Mouse (Mus musculus): ENCODE data around the gene 4930402H24Rik.

Gene 4930402H24Rik

DNA sequence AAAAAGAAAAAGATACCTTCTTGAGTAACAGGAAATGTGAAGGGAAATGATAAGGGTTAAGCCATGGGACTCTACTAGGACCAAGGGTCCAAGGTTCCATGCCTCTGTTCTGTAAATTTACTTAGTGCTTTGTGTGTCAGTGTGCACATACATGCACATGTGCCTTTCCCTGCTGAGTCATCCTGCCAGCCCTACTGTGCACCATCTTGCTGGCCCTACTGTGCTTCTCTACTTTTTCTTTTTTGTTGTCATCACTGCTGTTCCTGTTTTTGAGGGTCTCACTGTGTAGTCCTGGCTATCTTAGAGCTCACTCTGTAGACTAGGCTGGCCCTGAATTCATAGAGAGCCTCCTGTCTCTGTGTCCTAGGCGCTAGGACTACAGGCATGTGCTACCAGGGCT, 178.5 kb downstream of the 4930402H24Rik start:
- no peak for DNase-seq

DNA sequence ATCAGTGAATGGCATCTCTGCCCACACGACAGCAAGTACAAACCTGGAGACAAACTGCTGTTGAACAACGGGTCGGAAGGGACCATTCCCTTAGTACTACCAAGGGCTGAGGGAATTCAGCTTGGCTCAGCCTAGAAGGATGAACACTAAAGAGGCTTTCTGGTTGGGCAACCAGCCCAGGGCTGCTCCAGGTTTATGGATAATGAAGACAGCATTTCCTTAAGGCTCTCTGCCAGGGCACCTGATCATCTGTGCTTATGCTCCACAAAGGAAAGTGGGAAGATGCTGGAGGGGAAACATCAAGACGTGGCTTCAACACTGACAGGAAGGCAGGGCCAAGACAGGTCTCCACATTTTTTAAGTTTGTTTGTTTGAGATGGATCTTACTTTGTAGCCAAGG, 181.8 kb downstream of the 4930402H24Rik start:
- no peak for DNase-seq

DNA sequence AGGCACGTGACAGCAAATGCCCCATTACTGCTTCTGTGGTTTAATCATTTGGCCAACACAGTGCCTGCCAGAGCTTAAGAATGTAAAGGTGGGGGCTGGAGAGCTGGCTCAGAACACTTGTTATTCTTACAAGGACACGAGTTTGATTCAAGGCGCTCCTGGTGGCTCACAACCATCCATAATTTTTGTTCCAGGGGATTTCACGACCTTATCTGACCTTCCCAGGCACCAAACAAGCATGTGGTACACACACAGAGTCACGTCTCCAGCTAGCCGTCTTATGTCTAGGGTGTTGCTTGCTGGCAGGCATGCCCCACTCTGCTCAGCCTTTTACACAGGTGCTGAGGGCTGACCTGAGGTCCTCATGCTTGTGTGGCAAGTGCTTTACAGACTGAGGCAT, 188.3 kb downstream of the 4930402H24Rik start:
- DNase-seq, result no peak

DNA sequence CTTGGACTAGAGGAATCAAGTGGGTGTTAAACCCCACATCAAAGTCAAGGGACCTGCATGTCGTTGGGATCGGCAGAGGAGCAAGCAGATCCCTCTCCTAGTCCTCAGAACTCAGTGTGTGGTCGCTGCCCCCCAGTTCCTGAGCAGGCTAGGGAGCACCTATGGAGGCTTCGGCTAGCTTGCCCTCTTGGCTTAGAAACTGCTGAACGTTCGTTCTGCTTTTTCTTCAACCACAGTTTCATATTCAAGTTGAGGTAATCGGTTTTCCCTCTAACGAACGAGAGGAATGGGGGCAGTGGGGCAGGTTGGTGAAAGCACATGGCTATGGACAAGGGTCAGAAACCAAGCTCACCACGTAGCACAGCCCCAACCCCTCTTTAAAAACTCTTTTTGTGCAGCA, 199.1 kb downstream of the 4930402H24Rik start:
- no peak for DNase-seq

DNA sequence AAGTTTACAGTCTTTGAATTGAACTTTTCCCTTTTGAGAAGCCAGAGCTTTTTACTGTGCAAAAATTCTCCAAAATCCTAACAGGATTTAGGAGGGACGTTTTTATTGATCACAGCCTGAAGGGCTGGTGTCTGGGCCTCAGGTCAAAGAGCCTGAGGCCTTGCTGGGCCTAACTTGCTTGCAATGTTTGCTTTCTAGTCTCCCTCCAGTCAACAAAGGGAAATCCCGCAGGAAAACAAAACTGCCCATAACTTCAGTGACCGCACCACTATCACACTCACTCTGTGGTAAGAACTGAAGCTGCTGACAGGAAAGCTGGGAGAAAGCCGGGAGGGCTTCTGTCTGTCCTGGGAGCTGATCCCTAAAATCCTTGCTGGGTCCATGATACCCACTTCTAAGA, 199.6 kb downstream of the 4930402H24Rik start:
- DNase-seq, result no peak

DNA sequence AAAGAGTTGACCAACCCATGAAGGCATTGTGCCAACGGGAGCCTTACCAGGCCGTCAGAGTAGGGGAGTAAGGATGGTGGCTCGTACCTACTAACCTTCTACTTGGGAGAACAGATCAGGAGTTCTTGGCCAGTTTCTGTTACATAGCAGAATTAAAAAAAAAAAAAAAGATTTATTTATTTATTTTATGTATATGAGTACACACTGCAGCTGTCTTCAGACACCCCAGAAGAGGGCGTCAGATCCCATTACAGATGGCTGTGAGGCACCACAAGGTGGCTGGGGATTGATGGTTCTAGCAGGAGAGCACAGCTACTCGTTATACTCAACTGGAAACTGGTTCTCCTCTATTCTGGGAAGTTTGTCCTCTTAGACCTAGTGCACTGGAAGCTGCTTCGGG, 201.0 kb downstream of the 4930402H24Rik start:
- DNase-seq, result no peak

DNA sequence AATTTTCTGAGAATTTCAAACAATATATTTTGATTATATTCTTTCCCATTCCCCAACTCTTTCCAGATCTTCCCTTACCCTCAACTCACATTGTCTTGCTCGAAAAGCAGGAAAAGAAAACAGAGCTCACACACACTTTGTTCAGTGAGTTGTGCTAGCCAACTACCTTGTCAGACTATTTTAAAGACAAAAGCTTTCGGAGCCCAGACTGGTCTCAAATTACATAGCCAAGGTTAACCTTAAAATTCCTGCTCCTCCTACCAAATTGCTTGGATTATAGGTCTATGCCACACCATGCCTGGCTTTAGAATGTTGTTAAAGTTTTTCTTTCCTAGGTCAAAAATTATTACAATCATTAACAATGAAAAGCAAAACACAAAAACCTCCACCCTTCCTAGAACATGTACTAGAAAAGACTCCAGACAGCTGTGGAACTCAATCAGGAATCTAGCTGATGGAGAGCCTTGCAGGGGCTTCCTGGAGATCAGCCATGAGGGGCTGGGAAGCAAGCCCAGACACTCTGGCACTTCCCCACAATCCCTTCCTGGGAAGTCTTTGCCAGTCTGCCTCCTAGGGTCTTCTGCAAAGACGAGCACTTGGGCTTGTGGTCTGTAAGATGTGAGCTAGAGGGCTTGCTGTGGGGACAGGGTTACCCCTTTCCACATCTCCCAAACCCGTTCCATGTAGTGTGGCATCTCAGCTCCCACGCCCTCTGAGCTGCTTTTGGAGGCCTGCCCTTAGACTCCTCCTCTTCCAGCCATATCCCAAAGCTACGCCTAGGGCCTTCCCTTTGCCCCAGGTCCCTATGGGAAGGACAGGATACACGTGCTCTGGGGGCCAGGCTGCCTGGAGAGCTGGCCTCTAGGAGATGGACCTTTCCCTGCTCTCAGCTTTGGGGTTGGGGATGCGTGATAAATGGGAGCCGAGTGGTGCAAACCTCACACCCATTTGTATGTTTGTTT, 201.9 kb downstream of the 4930402H24Rik start:
- peak; percentile 45 for DNase-seq

DNA sequence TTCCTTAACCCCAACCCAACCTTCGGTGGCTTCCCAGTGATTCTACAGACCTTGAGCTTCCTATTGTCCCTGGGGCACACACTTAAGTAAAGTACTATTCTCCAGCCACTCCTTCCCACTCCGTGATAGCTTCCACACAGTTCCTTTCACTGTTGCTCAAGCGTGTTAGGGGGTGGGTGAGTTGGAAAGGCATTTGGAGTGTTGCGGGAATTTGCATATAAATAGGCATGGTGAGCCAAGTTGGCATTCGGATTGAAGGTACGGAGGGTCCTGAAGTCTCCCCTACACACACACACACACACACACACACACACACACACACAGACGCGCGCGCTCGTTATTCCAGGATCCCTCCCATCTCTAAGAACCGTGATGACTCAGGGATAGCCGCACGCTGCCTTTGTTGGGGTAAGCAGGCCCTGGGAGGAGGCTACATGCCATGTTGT, 208.4 kb downstream of the 4930402H24Rik start:
- no peak for DNase-seq

DNA sequence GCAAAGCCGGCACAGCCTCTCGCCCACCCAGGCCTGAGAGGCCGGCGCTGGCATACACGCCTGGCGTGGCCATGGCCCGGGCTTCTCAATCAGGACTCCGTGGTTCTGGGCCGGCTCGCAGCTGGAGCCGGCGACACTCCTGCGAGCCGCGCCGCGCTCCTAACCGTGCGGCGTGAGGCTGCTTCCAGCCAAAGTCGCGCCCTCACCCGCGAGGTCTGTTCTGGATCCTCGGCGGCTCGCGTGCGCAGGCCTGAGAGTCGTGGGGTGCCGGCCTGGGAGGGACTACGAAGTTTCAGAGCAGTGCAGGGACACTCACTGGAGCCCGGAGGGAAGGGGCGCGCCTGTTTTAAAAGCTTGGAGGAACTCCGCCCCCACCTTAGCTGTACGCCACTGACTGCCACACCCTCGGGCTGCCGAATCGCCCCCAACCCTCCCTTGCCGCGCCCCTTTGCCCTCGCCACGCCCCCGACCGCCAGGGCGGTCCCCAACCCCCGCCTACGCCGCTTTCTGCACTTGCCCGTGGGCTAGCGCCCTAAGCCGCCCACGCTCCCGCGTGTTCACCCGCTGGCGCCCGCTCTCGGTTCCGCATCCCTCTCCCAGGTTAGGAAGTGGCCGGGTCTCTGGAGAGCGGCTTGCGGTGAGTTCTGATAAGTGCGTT, 208.9 kb downstream of the 4930402H24Rik start, which contains the start of gene Slc4a11:
Slc4a11 (minus strand) TSS at position 367 of the 658 bp plus-strand sequence.
- DNase-seq, result peak; percentile 24

DNA sequence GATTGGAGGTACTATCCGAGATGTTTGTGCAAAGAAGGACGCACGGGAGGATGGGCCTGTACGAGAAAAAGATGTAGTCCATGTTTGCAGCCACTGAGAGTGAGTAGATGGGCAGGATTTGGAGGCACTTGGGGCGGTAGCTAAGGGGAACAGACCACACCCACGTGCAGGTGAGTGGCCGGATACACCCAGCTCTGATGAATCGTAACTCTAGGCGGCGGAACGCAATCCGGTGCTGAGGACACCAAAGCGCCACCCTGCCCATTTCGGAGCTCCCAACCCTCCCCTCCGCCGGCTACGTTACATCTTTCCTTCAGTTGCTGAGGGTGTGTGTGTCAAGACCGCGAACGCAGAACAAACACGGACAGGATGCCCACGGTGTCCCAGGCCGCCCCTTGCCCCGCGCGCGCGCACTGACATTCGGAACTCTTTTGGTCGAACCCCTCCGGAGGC, 209.5 kb downstream of the 4930402H24Rik start:
- peak; percentile 21 for DNase-seq

DNA sequence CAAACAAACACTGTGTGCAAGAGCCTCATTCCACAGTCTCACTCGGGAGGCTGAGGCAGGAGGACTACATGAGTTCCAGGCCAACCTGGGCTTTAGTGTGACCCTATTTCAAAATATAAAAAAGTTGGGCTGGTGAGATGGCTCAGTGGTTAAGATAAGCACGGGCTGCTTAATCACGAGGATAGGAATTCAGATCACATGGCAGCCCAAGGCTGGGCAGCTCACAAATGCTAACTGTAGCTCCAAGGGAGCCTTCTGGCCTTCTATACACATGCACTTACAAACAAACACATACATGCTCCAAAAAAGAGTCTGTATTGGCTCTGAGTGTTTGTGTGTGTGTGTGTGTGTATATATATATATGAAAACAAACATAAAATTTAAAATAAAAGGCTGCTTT, 212.6 kb downstream of the 4930402H24Rik start:
- DNase-seq, result no peak

DNA sequence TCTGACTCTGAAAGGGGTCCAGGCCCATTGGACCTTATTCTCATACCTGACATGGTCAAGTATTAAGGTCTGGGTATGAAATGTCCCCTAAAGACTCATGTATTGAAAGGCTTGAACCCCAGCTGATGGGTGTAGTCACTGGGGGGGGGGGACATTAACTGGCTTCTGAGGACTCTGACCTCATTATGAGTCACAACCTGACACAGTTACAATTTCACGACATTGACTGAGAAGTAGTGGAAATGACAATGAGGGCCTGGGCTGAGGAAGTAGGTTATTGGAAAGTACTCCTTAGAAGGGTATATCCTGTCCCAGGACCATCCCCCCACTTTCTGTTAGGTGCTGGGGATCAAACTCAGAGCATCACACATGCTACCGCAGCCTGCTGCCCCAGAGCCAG, 217.2 kb downstream of the 4930402H24Rik start:
- no peak for DNase-seq

DNA sequence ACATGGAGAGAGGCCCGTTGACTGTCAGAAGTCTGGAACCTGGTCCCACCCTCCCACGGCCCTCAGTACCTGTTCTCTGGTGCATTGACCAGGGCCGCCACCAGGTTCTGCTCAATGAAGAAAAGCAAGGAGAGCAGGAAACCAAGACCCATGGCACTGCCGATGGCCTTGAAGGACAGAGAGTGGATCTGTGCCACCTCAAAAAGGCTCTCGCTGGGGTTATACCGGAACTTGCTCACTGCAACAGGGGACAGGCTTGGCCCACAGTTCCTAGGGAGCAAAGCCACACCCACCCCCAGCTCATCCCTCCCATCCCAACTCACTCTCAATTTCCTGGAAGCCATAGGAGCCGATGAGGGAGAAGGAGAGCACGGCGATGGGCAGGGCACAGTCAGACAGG, 220.8 kb downstream of the 4930402H24Rik start:
- no peak for DNase-seq

DNA sequence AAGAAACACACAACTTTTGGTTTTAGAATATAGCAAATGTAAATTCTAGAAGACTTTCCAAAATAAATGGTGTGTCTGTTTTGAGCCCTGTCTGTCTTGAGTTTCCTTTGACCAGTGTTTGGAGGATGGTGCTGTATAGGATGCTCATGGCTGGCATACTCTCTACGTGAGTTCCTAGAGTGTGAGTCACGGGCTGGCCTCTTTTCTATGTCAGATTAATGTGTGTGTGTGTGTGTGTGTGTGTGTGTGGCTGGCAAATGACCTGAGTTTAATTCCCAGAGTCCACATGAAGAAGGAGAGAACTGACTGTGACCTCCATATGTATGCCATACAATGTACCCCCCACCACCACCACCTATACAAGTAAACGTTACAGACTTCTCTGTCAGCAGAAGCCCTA, 224.7 kb downstream of the 4930402H24Rik start:
- DNase-seq, result no peak

DNA sequence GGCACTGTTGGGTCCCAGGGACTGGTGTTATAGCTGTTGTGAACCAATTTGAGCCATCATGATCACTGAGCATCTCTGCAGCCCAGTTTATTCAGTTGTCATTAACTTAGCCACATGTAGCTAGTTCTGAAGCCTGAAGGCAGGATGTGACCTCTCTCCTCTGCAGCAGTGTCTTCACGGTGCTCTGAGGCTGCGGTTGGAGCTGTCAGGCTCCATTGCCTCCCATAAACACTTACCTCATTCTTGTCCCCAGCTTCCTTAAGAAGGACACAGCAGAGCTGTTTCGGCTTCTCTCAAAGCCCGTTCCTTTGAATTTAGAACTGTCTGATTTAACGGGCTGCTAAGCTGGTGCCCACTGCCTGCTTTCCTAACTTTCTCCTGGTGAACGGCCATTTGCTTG, 226.3 kb downstream of the 4930402H24Rik start:
- no peak for DNase-seq

DNA sequence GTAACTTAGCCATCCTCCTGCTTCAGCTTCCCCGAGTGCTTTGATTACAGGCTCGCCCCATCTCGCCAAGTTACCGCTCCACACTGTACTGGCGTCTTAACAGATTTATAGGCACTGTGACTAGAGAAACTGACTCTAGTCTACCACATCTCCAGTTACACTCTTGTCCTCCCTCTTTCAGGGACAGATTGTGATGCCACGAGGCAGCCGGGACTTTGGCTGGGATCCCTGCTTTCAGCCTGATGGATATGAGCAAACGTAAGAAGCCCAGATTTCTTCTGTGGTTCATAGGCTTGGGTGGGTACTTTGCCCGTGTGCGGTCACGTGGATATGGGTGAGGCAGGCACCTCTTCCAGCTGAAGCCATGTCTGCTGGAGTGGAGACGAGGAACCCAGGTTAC, 227.1 kb downstream of the 4930402H24Rik start:
- no peak for DNase-seq

DNA sequence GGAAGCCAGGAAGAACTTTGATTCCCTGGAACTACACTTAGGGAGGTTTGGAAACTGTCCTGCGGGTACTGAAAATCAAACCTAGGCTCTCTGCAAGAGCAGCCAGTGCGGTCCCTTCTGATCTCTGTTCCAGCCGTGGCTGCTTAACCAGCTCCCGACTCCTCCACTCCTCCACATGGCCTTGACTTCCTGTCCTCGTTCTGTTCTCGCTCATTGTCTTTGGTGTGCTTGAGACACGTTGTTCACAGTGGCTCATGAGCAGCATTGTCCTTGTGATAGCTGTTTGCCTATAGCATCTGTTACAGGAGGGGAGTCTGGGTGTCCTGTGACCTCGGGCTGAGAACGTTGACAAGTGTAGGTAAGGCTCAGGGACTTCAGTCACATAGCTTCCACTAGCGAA, 229.0 kb downstream of the 4930402H24Rik start:
- no peak for DNase-seq

DNA sequence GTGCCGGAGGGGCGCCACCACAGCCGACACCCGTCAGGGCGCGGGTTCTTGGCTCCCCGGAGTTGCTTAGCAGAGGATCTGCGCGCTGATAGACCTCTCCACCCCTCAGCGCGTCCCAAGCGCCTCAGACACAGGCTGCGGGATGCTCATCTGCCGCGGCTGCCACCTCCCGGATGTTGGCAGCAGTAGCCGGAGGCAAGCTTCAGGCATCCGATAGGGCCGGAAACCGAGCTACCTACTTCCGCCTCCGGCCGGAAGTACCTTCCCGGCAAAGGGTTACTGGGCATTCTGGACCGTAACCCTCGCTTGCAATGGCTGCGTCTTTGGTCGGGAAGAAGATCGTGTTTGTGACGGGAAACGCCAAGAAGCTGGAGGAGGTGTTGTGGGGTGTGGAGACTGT, 238.6 kb downstream of the 4930402H24Rik start, which contains the start of gene Itpa:
Itpa (plus strand) TSS at position 52 of the 400 bp plus-strand sequence.
- DNase-seq, result peak; percentile 81

DNA sequence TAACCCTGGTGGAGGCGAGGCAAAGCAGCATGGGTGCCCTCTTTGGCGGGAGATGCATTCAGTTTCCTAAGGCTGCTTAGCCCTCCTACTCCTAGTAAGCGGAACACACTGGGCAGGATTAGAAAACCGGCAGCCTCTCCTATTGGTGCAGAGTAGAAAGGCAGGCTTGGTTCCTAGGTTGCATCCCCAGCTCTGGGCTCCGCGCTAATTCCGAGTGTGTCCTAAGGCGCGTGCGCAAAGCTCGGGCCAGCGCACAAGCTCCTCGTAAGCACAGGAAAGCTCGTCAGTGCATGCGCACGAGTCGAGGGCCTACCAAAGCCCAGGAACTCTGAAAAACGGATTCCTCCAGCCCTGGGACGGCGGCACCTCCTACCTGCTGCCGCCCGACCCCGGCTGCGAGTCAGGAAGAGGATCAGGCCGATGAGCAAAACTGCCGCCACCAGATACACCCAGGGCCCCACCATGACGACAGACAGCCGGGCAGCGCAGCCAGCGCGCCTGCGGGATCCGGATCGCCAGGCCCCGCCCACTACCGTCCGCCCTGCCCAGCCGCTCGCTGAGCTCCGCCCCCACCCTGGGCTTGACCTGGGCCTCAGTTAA, 242.0 kb downstream of the 4930402H24Rik start, which contains the start of gene Ddrgk1:
Ddrgk1 (minus strand) TSS at position 558 of the 600 bp plus-strand sequence.
- peak; percentile 86 for DNase-seq

DNA sequence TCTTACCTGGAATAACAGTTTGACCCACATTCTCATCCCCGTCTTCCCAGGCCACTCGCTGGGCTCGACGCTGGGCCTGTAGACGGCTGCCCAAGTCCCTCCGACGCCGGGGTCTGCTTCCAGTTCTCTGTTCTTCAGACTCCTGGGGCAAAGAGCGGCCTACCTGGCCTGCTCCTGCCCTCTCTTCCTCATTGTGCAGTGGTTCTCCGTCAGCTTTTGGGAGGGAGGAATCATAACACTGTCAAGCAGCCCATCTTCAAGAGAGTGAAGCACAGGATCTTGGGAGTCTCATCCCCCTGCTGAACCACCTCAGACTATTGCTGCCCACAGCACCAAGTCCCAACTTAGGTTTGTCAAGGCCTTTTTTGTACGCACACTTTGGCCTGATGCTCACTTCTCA, 242.9 kb downstream of the 4930402H24Rik start:
- DNase-seq, result no peak

DNA sequence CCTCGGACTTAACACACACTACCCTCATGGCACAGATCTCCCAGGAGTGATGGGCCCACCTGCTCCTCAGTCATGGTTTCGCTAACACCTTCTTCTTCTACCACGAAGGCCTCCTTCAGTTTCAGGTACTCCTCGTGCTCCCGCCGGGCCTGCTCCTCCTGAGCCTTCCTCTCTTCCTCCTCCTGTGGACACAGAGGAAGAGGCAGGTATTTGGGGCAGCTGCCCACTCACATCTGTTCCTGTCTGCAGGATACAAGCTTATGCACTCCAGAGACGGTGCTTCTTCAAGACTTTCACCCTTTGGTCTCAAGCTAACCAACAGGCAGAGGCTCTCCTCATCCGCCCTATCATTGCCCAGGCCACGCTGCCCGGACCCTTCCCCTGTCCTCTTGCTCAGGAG, 247.7 kb downstream of the 4930402H24Rik start:
- no peak for DNase-seq

DNA sequence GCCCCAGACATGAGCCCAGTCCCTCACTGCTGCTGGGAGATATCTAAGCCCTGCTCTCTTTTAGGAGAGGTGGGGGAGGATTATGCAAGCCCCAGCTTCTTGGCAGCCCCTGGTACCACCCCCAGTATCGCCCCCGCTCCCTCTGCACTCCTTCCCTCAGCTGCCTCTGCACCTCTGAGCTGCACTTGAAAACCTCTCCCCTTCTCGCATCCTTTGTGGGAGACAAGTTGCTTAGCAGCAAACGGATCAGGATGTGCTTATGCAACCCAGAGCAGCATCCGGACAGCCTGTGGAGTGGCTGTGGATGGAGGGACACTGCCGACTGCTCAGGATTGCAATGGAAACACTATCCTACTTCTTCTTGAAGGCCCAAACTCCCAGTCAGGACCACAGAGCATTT, 248.7 kb downstream of the 4930402H24Rik start:
- DNase-seq, result no peak

DNA sequence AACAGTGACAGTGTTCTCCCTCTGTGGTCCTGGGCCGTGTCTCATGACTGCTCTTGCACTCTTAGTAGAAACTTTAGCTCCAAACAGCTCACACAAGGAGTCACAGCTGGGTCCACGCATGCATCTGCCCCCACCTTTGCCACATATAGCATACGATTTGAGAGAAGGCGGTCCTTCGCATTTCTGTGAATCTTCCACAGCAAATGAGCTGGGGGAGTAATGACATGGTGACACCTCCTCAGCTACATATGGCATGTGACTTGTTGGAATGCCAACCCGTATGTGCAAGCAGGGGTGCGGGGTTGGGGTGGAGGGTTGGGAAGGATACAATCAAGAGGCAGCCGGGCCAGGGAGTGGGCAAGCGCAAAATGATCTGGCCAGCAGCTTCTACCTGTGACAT, 249.7 kb downstream of the 4930402H24Rik start:
- no peak for DNase-seq
